Mouse (Mus musculus): ENCODE data around the gene Amz2.

DNA sequence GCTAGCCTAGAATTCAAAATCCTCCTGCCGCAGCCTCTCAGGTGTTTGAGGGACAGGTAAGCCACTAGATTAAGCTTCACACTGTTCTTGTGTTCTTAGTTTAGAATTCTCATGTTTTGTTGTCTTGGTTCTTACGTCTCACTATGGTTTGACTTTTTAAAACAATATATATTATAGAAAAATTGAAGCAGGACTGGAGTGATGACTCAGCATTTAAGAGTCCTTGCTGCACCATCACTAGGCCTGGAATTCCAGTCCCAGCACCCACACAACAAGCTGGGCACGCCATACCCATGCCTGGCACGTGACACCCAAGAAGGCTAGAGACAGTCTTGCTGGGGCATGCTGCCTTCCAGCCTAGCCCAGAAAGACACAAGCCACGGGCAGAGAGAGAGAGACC, 19.3 kb upstream of the Amz2 start:
- TF ChIP-seq CTCF (IDR thresholded peaks at IDR 0.05), result no peak
- TF ChIP-seq EP300 (IDR thresholded peaks at IDR 0.05), result no peak
